Mouse (Mus musculus): ENCODE data around the gene Hist1h4h.
"Not testable (repeated sequence)": the region's sequence is repeated elsewhere in the genome, so short reads cannot be mapped to it uniquely, and the experiment has no call there.

DNA sequence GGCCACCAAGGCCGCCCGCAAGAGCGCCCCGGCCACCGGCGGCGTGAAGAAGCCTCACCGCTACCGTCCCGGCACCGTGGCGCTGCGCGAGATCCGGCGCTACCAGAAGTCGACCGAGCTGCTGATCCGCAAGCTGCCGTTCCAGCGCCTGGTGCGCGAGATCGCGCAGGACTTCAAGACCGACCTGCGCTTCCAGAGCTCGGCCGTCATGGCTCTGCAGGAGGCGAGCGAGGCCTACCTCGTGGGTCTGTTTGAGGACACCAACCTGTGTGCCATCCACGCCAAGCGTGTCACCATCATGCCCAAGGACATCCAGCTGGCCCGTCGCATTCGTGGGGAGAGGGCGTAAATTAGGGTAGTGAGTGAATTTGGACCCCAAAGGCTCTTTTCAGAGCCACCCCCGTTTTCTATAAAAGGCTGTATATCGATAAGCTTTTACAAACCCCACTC is 45.0 kb downstream of the Hist1h4h start:
- not testable (repeated sequence) for TF ChIP-seq CTCF (IDR thresholded peaks at IDR 0.05; ENCODE audit: borderline replicate concordance, control insufficient read depth, extremely low read depth, insufficient read depth, low read length, poor library complexity); POLR2A (IDR thresholded peaks at IDR 0.05; ENCODE audit: control insufficient read depth, extremely low read depth, insufficient read depth, low read length, poor library complexity)
